Mouse (Mus musculus) neural tube, embryonic 14.5 days (tissue): ENCODE results near the gene Dab2ip. TPM values are rescaled to one million over a fixed set of nuclear protein-coding genes. Genes with fewer than 3 reads are reported as not detected.
A peak's percentile ranks its signal among the peaks of the same experiment; 100 is the strongest.

Experiments used
- ATAC-seq: fragments of 200-750 bp; cut with Nextera tagmentation; 2 replicates; pipeline ENCODE4 v1.8.0; 2017; ENCODE audit warnings: low read depth, mild to moderate bottlenecking, moderate TSS enrichment, moderate library complexity
- H3K27ac ChIP-seq: fragments of 300-500 bp; sonication (generic); 2 replicates; pipeline ENCODE4 v1.5.1; 2014; ENCODE audit warnings: low read depth, mild to moderate bottlenecking, control low read depth, low read length, moderate library complexity, mixed read lengths
- H3K27me3 ChIP-seq: fragments of 300-500 bp; sonication (generic); 2 replicates; pipeline ENCODE4 v1.6.1; 2014; ENCODE audit warnings: low read length; ENCODE audit not compliant: control insufficient read depth, insufficient read depth
- H3K36me3 ChIP-seq: fragments of 300-500 bp; sonication (generic); 2 replicates; pipeline ENCODE4 v1.6.1; 2014; ENCODE audit warnings: low read length, mixed read lengths; ENCODE audit not compliant: control insufficient read depth, insufficient read depth
- H3K4me1 ChIP-seq: fragments of 300-500 bp; sonication (generic); 2 replicates; pipeline ENCODE4 v1.6.1; 2014; ENCODE audit warnings: low read length; ENCODE audit not compliant: control insufficient read depth, insufficient read depth
- H3K4me2 ChIP-seq: fragments of 300-500 bp; sonication (generic); 2 replicates; pipeline ENCODE4 v1.6.1; 2014; ENCODE audit warnings: mild to moderate bottlenecking, low read depth, low read length, control low read depth
- H3K4me3 ChIP-seq: fragments of 300-500 bp; sonication (generic); 2 replicates; pipeline ENCODE4 v1.5.1; 2014; ENCODE audit warnings: low read depth, low read length, control low read depth, mixed read lengths
- H3K9ac ChIP-seq: fragments of 300-500 bp; sonication (generic); replicated peaks from 2 replicates; pipeline ENCODE4 v1.6.1; 2014; ENCODE audit warnings: low read depth, mild to moderate bottlenecking, control low read depth, low read length, mixed read lengths
- H3K9me3 ChIP-seq: fragments of 300-500 bp; sonication (generic); 2 replicates; pipeline ENCODE4 v1.6.1; 2016; ENCODE audit warnings: low read length; ENCODE audit not compliant: control insufficient read depth
- WGBS: fragments of 180-500 bp; shearing (Covaris S2); extraction: QIAGEN DNeasy Blood & Tissue Kit; methylation state at CpG from one replicate; pipeline ENCODE4 v1.1.7; 2014; 5-methylcytosine and 5-hydroxymethylcytosine counted together
- polyA plus RNA-seq: library from polyadenylated mRNA; unstranded; fragments of >200 nt; fragmentation: Nextera tagmentation; extraction: Ambion mirVana; gene quantifications from 2 replicates; pipeline ENCODE4 v1.2.1, GENCODE M21; 2014

Dab2ip gene
- polyA plus RNA-seq, 1 experiment from 2014 or later, result 48.5 TPM

DNA sequence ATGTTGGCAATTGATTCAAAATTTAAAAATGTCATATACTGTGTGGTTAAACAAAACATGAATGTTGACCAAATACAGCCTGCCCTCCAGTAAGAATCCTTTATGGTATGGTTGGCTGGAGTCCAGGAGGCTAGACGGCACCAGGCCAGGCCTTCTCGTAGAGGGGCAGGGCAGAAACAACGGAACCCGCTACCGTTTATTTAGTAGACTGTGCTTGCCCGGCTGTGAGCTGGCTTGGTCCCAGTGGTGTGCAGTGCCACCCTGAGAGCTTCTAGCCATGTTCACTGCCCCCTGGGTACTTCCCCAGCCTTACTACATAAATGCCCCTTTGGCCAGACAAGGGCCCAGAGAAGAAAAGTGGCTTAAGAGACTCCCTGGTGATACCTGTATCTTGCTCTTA lies 122.8 kb downstream of the Dab2ip start:
- no peak overlapping the region for H3K9ac ChIP-seq
- no peak overlapping the region for H3K4me2 ChIP-seq
- ATAC-seq, result no peak
- no peaks in the 10 kb centered on the region for H3K9me3 ChIP-seq
- no peaks in the 10 kb centered on the region for H3K36me3 ChIP-seq
- 24% methylated on average over 6 of the region's 6 CpGs for WGBS
- H3K27ac ChIP-seq, result no peak overlapping the region
- H3K27me3 ChIP-seq, result no peaks in the 10 kb centered on the region
- no peak overlapping the region for H3K4me3 ChIP-seq
- peaks cover 80% of the 10 kb centered on the region for H3K4me1 ChIP-seq

DNA sequence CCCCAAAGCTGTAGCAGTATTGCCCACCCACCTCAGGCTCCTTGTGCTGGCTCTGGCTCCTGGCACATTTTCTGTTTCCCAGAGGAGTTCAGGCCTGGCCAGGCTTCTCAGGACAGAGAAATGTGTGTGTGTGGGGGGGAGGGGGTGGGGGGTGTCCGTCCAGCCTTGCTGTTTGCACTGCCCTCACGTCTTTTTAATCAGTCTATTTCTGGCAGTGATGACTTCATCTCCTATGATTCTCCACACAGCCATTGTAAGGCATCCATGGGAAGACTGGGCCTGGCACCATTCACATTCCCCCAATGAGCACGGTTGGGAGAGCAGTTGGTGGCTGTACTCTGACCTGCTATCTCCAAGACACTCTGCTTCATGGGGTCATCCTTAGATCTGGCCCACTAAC lies 125.9 kb downstream of the Dab2ip start:
- H3K9ac ChIP-seq, result no peak overlapping the region
- WGBS, result 17% methylated on average over 3 of the region's 3 CpGs
- no peaks in the 10 kb centered on the region for H3K36me3 ChIP-seq
- ATAC-seq, result no peak
- H3K4me3 ChIP-seq, result no peak overlapping the region
- no peaks in the 10 kb centered on the region for H3K27me3 ChIP-seq
- peaks cover 64% of the 10 kb centered on the region for H3K4me1 ChIP-seq
- H3K9me3 ChIP-seq, result no peaks in the 10 kb centered on the region
- no peak overlapping the region for H3K4me2 ChIP-seq
- peak overlapping the region; percentile 16 for H3K27ac ChIP-seq

DNA sequence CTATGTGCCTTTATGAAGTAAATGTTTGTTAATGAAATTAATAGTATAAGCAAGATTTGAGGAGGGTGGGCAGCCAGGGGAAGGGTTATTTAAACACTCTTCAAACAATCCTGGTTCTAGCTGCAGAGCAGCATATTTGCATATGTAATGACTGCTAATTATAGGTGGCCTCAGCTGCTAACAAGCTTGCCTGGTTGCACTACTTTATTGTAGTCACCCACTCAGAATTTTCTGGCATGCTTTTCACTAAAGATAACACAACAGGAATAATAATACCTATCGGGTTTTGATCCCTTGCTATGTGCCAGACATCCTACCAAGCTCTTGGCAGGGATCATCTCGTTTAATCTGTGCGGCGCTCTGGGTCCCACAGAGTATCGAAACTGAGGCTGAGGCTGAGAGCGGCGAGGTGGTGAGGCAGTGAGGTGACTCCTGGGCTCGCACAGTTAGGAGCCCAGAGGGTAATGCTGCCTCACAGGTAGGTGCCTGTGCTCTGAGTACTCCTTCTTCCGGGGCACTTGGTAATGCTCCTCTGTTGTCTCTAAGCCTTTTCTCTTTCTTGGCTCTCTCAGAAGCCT lies 126.8 kb downstream of the Dab2ip start:
- Histone ChIP-seq H3K4me3 (no peak overlapping the region), H3K9ac (no peak overlapping the region), H3K27ac (peak overlapping the region; percentile 48; the same call in 1 of the 2 replicates), H3K9me3 (no peaks in the 10 kb centered on the region), H3K36me3 (no peaks in the 10 kb centered on the region), H3K4me1 (peaks cover 56% of the 10 kb centered on the region), H3K4me2 (no peak overlapping the region), H3K27me3 (no peaks in the 10 kb centered on the region)
- no peak for ATAC-seq
- 35% methylated on average over 9 of the region's 9 CpGs for WGBS

DNA sequence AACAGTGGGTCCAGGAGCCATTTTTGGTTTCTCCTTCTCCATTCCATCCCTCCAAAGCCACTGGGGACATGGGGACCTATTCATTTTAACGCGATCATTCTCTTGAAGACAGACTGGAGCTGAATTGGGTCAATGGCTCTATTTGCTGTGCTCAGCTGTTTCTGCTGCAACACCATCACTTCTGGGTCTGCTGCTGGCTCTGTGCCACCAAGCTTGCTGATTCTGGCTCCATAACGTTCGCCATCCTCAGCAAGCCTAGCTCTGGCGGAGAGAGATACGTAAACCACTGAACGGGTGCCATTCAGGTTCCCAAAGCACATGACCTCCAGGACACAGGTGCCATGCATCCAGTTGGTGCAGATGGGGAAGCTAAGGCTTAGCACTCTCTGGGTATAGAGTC lies 128.0 kb downstream of the Dab2ip start:
- peak overlapping the region; percentile 30; the same call in 1 of the 2 replicates for H3K27ac ChIP-seq

DNA sequence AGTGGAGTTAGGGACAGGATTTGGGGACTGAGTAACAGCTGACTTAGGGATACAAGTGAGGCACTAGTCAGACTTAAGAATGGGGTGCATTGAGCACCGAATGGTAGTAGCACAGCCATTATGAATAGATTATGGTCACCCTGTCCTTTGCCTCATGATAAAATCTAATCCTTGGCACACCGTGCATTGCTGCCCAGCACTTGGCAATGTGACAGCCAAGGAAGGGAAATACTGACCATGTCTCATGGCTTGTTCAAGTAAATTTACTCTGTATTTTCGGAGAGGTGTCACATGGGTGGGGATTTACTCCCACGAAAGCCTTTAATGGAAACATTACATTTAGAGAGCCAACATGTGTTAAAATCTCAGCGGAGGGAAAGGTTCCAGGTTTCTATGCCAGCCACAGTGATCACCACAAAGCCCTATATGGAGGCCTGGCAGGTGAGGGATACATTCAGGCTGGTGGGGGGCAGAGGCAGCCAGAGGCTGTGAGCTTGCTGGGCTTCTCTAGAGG lies 129.5 kb downstream of the Dab2ip start:
- peaks cover 55% of the 10 kb centered on the region for H3K4me1 ChIP-seq
- no peaks in the 10 kb centered on the region for H3K9me3 ChIP-seq
- 80% methylated on average over 5 of the region's 5 CpGs for WGBS
- no peak overlapping the region for H3K4me2 ChIP-seq
- no peak overlapping the region for H3K9ac ChIP-seq
- no peak overlapping the region for H3K27ac ChIP-seq
- H3K4me3 ChIP-seq, result no peak overlapping the region
- no peak for ATAC-seq
- no peaks in the 10 kb centered on the region for H3K36me3 ChIP-seq
- H3K27me3 ChIP-seq, result no peaks in the 10 kb centered on the region

More for the DNA sequence above, 128.0 kb downstream of the Dab2ip start:
- Histone ChIP-seq H3K9ac (no peak overlapping the region), H3K36me3 (no peaks in the 10 kb centered on the region), H3K4me3 (no peak overlapping the region), H3K4me2 (no peak overlapping the region), H3K27me3 (no peaks in the 10 kb centered on the region), H3K9me3 (no peaks in the 10 kb centered on the region), H3K4me1 (peaks cover 53% of the 10 kb centered on the region)
- peak; percentile 6; the same call in 1 of the 2 replicates for ATAC-seq
- WGBS, result 42% methylated on average over 7 of the region's 7 CpGs

DNA sequence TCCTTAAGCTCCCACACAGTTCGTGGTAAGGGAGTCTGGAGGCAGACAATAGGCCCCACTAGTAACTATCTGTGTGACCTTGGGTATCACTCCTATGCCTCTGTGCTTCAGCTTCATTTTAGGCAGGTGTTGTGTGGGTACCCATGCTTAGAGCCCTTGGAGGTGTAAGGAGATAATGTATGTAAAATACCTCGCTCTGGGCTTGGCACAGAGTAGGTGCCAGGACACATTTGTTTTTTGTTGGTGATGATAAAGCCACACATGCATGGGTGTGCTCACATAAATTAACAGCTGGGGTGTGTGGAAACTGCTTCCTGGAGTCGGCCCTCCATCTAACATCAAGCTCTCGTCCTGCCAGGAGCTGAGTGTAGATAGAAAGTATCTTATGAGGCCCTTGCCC lies 130.1 kb downstream of the Dab2ip start:
- no peaks in the 10 kb centered on the region for H3K36me3 ChIP-seq
- WGBS, result 74% methylated on average over 4 of the region's 4 CpGs
- peaks cover 59% of the 10 kb centered on the region for H3K4me1 ChIP-seq
- no peaks in the 10 kb centered on the region for H3K27me3 ChIP-seq
- H3K9me3 ChIP-seq, result no peaks in the 10 kb centered on the region
- no peak overlapping the region for H3K9ac ChIP-seq
- ATAC-seq, result no peak
- no peak overlapping the region for H3K4me3 ChIP-seq
- H3K4me2 ChIP-seq, result no peak overlapping the region
- H3K27ac ChIP-seq, result no peak overlapping the region

DNA sequence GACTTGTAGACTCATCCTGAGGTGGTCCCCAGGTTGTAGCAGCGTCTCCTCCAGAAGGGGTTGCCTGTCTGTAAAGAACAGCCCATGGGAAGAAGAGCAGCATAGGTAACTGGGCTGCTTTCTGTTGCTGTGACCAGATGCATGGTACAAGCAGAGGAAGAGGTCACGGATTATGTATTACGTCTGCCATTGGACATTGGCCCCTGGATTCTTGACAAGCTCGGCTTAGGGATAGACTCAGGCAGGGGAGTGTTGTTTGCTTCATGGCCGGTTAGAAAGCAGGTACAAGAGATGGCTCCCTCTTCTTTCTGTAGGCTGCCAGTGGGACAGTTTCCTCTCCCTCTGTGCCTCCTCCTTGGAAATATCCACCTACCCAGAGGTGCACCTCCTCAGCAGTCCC lies 130.5 kb downstream of the Dab2ip start:
- H3K4me2 ChIP-seq, result no peak overlapping the region
- no peak overlapping the region for H3K9ac ChIP-seq
- no peaks in the 10 kb centered on the region for H3K36me3 ChIP-seq
- no peaks in the 10 kb centered on the region for H3K27me3 ChIP-seq
- H3K4me3 ChIP-seq, result no peak overlapping the region
- no peak for ATAC-seq
- H3K4me1 ChIP-seq, result peaks cover 57% of the 10 kb centered on the region
- WGBS, result 90% methylated on average over 5 of the region's 5 CpGs
- no peaks in the 10 kb centered on the region for H3K9me3 ChIP-seq
- no peak overlapping the region for H3K27ac ChIP-seq

DNA sequence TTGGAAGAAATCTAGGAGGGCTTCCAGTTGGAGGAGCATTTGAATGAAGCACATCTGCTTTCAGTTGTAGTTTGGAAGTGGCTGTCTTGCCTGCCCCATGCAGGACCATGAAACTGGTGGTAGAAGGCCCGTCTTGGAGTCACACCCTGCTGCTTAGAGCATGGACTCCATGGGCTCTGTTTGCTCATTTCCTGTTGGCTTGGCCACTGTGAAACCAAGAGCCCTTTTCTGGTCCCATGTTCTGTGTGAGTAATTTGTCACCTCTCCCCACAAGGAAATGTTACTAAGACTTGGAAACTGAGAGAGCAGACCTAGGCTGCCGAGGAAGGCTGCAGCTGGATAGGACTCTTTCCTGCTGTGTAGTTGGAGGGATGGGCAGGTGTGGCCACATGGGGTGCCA lies 131.8 kb downstream of the Dab2ip start:
- no peaks in the 10 kb centered on the region for H3K36me3 ChIP-seq
- no peaks in the 10 kb centered on the region for H3K9me3 ChIP-seq
- ATAC-seq, result no peak
- H3K9ac ChIP-seq, result no peak overlapping the region
- no peaks in the 10 kb centered on the region for H3K27me3 ChIP-seq
- peaks cover 44% of the 10 kb centered on the region for H3K4me1 ChIP-seq
- no peak overlapping the region for H3K27ac ChIP-seq
- no peak overlapping the region for H3K4me3 ChIP-seq
- WGBS, result 60% methylated on average over 2 of the region's 2 CpGs
- H3K4me2 ChIP-seq, result no peak overlapping the region

DNA sequence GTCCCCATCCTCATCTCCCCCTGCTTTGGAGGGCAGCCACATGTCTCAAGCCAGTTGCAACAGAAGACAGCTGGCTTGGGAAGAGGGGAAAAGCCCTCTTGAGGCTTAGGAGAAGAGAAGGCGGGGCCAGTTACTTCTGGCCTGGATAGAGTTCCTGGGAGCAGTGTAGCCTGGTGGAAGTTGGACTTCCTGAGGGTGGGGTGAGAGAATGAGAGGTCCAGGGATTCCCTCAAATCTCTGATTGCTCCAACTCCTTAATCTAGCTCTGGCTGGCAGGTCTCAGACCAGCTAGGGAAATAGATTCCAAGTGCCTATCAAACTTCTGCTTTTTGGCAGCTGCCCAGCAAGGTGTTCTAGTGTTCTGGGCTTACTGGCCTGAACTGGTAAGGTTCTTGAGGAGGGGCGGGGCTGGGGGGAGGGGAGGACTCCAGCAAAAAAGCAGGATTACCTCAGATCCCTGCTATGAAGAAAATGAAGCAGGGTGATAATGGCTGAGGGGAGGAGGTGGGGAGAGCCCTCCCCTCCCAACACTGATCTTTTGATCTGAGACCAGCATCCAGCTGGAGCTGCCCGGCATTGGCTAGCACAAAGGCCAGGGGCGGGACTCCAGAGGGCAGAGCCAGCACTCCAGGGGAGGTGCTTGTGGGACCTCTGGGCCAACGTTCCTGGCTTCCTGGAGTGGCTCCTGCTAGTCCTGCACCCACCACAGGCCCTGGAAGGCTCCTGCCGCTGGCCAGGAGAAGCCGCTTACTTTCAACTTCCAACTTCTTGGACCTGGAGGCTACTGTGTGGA lies 133.4 kb downstream of the Dab2ip start:
- no peaks in the 10 kb centered on the region for H3K9me3 ChIP-seq
- H3K9ac ChIP-seq, result no peak overlapping the region
- H3K36me3 ChIP-seq, result no peaks in the 10 kb centered on the region
- ATAC-seq, result no peak
- H3K27ac ChIP-seq, result no peak overlapping the region
- H3K4me1 ChIP-seq, result peaks cover 49% of the 10 kb centered on the region
- no peak overlapping the region for H3K4me3 ChIP-seq
- H3K27me3 ChIP-seq, result no peaks in the 10 kb centered on the region
- no peak overlapping the region for H3K4me2 ChIP-seq
- WGBS, result 15% methylated on average over 7 of the region's 7 CpGs
